Mouse (Mus musculus) lung, embryonic 15.5 days (tissue): ENCODE measurements at regions not wholly inside any gene's neighbourhood (a gene's known extent, or its start where the extent isn't known, plus 50 kb on each side); places are given as distances from the start of the nearest gene placed in this dataset.
A peak's percentile ranks its signal among the peaks of the same experiment; 100 is the strongest.
"Not testable (repeated sequence)": the region's sequence is repeated elsewhere in the genome, so short reads cannot be mapped to it uniquely, and the experiment has no call there.

ENCODE experiments used
- ATAC-seq: fragments of 200-750 bp; cut with Nextera tagmentation; 2 replicates; pipeline ENCODE4 v1.8.0; 2017; ENCODE audit warnings: moderate number of reproducible peaks, borderline replicate concordance; ENCODE audit not compliant: low FRiP score, low TSS enrichment; ENCODE audit errors: extremely low read depth
- H3K27ac ChIP-seq: fragments of 300-500 bp; sonication (generic); 2 replicates; pipeline ENCODE4 v1.5.1; 2015; ENCODE audit warnings: moderate library complexity, mild to moderate bottlenecking, inconsistent platforms
- H3K27me3 ChIP-seq: fragments of 300-500 bp; sonication (generic); 2 replicates; pipeline ENCODE4 v1.6.1; 2015; ENCODE audit warnings: inconsistent platforms
- H3K36me3 ChIP-seq: fragments of 300-500 bp; sonication (generic); 2 replicates; pipeline ENCODE4 v1.6.1; 2015; ENCODE audit warnings: inconsistent platforms
- H3K4me1 ChIP-seq: fragments of 300-500 bp; sonication (generic); 2 replicates; pipeline ENCODE4 v1.6.1; 2015; ENCODE audit warnings: inconsistent platforms
- H3K4me2 ChIP-seq: fragments of 300-500 bp; sonication (generic); 2 replicates; pipeline ENCODE4 v1.6.1; 2015; ENCODE audit warnings: inconsistent platforms, mild to moderate bottlenecking, moderate library complexity
- H3K4me3 ChIP-seq: fragments of 300-500 bp; sonication (generic); 2 replicates; pipeline ENCODE4 v1.5.1; 2015; ENCODE audit warnings: mild to moderate bottlenecking, inconsistent platforms
- H3K9ac ChIP-seq: fragments of 300-500 bp; sonication (generic); 2 replicates; pipeline ENCODE4 v1.6.1; 2015; ENCODE audit warnings: inconsistent platforms
- H3K9me3 ChIP-seq: fragments of 300-500 bp; sonication (generic); 2 replicates; pipeline ENCODE4 v1.6.1; 2016; ENCODE audit warnings: inconsistent platforms
- WGBS: fragments of 180-500 bp; shearing (Covaris S2); methylation state at CpG from one replicate; pipeline ENCODE4 v1.1.7; 2015; 5-methylcytosine and 5-hydroxymethylcytosine counted together

GRCm38 (mm10) chrX:75734628-75735302 is 140.2 kb downstream of the Pls3 start:
- not testable (repeated sequence) for H3K9me3 ChIP-seq, H3K27ac ChIP-seq, H3K4me3 ChIP-seq, H3K9ac ChIP-seq, H3K36me3 ChIP-seq, ATAC-seq, H3K4me1 ChIP-seq, H3K27me3 ChIP-seq, H3K4me2 ChIP-seq
- WGBS, result 68% methylated on average over 9 of the region's 13 CpGs

GRCm38 (mm10) chrX:75733651-75734050 is 141.3 kb downstream of the Pls3 start:
- not testable (repeated sequence) for H3K36me3 ChIP-seq, H3K9ac ChIP-seq, H3K9me3 ChIP-seq, H3K27me3 ChIP-seq, H3K4me1 ChIP-seq, H3K27ac ChIP-seq, H3K4me3 ChIP-seq, ATAC-seq, H3K4me2 ChIP-seq
- WGBS, result 64% methylated on average over 11 of the region's 11 CpGs

GRCm38 (mm10) chrX:75729791-75730190 is 145.2 kb downstream of the Pls3 start:
- WGBS, result 62% methylated on average over 12 of the region's 12 CpGs
- H3K9ac ChIP-seq, H3K36me3 ChIP-seq, ATAC-seq, H3K27me3 ChIP-seq, H3K4me1 ChIP-seq, H3K27ac ChIP-seq, H3K4me2 ChIP-seq, H3K9me3 ChIP-seq, H3K4me3 ChIP-seq: not testable (repeated sequence)

- ATAC-seq, result no peak
- no peak overlapping the region for H3K27ac ChIP-seq
- no peak overlapping the region for H3K4me2 ChIP-seq
- no peaks in the 10 kb centered on the region for H3K36me3 ChIP-seq
- H3K9me3 ChIP-seq, result no peaks in the 10 kb centered on the region
- 76% methylated on average over 3 of the region's 4 CpGs for WGBS
- H3K4me1 ChIP-seq, result no peaks in the 10 kb centered on the region
- no peak overlapping the region for H3K4me3 ChIP-seq
- no peak overlapping the region for H3K9ac ChIP-seq
- H3K27me3 ChIP-seq, result no peaks in the 10 kb centered on the region
Observed at GRCm38 (mm10) chrX:75728507-75728906, 146.5 kb downstream of the Pls3 start.

- H3K9ac ChIP-seq, H3K9me3 ChIP-seq, H3K4me3 ChIP-seq, H3K4me2 ChIP-seq, H3K4me1 ChIP-seq, H3K27me3 ChIP-seq, ATAC-seq, H3K27ac ChIP-seq, H3K36me3 ChIP-seq: not testable (repeated sequence)
- 58% methylated on average over 39 of the region's 39 CpGs for WGBS
Observed at GRCm38 (mm10) chrX:75723542-75723941, 145.5 kb upstream of the Rab39b start.

DNA sequence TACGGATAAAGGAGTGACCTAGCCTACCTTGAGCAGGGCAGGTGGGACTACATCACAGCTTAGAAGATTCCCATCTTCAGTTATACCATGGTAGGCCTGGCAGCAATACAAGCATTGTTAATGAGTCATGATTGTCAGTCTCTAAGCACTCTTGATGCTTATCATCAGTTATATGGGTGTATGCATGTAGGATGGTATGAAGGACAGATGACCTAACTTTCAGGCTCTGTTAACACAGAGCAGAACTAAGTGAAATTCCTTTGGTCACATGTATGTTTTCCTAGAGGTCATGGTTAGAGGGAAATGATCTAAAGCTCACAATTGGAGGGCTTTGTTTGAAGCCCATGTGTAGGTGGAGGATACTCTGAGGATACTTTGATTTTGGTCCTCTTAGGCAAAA is 121.9 kb upstream of the Rab39b start:
- Histone ChIP-seq H3K36me3 (no peaks in the 10 kb centered on the region), H3K4me2 (no peak overlapping the region), H3K9ac (no peak overlapping the region), H3K27ac (no peak overlapping the region), H3K27me3 (no peaks in the 10 kb centered on the region), H3K4me3 (no peak overlapping the region), H3K9me3 (no peaks in the 10 kb centered on the region), H3K4me1 (no peaks in the 10 kb centered on the region)
- whole genome bisulfite sequencing, result 23% methylated on average over 1 of the region's 1 CpGs
- ATAC-seq, result no peak

DNA sequence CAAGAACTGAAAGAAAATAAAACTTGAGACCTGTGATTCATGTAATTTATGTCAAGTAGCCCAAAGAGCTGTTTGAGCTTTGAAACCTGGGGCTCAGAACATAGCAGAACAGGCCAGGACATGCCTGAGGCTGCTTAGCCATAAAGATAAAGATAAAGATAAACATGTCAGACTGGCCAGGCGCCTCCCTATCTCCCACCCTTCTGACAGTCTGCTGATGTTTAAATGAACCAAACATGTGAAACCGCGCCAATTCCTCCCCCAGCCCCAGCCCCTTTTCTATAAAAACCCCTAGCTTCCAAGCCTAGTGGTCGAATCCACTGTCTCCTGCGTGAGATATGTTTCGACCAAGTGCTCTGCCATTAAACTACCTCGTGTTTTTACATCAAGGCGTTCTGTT is 97.2 kb upstream of the Rab39b start:
- H3K4me1 ChIP-seq, H3K36me3 ChIP-seq, H3K4me2 ChIP-seq, H3K4me3 ChIP-seq, H3K9me3 ChIP-seq, H3K27me3 ChIP-seq, ATAC-seq, H3K9ac ChIP-seq, H3K27ac ChIP-seq: not testable (repeated sequence)
- 82% methylated on average over 8 of the region's 8 CpGs for WGBS

DNA sequence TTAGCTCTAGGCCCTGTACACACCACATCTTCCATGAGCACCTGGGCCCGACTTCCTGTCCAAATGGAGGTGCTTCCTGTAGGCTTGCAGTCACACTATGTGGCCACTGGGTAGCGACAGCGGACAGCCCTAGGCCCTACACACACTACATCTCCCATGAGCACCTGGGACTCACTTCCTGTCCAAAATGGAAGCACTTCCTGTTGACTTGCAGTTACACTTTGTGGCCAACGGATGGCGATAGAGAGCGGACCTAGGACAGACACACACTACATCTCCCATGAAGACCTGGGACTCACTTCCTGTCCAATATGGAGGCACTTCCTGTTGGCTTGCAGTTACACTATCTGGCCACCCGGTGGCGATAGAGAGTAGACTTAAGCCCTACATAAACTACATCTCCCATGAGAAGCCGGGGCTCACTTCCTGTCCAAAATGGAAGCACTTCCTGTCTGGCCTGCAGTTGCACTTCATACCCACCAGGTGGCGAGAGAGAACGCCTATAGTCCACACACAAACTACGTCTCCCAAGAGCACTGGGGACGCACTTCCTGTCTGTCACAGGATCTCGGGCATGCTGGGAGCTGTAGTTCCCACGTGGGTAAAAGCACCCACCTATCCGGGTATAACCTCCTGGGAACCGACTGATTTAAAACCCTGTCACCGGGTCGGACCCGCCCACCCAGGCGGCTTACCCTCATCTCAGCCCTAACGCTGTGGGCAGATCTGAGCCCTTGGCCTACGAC is 96.1 kb upstream of the Rab39b start:
- H3K4me3 ChIP-seq, result peak overlapping the region; percentile 38
- H3K4me2 ChIP-seq, result peak overlapping the region; percentile 46
- peak; percentile 95 for ATAC-seq
- H3K9me3 ChIP-seq, result no peaks in the 10 kb centered on the region
- H3K36me3 ChIP-seq, result no peaks in the 10 kb centered on the region
- 5% methylated on average over 23 of the region's 23 CpGs for WGBS
- H3K27me3 ChIP-seq, result no peaks in the 10 kb centered on the region
- no peaks in the 10 kb centered on the region for H3K4me1 ChIP-seq
- no peak overlapping the region for H3K9ac ChIP-seq
- no peak overlapping the region; the same call in 1 of the 2 replicates for H3K27ac ChIP-seq

DNA sequence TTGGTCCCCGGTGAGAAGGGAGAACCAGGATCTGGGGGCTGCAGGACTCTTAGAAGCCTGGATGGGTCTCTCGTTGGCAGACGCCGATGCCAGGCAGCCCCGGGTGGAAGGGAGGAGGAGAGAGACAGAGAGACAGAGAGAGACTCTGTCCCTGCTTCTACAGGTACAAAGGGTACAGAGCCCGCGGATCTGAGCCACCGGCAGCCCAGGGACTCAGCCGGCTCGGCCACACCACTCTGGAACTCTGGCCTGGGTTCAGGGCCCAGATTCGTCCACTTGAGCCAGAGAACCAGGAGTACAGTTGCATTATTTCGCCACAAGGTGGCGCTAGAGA is 95.5 kb upstream of the Rab39b start:
- Histone ChIP-seq H3K36me3 (no peaks in the 10 kb centered on the region), H3K4me3 (peak overlapping the region; percentile 17; the same call in 1 of the 2 replicates), H3K9me3 (no peaks in the 10 kb centered on the region), H3K9ac (peak overlapping the region; percentile 31; the same call in 1 of the 2 replicates), H3K4me1 (no peaks in the 10 kb centered on the region), H3K4me2 (peak overlapping the region; percentile 40), H3K27ac (no peak overlapping the region; the same call in 1 of the 2 replicates), H3K27me3 (no peaks in the 10 kb centered on the region)
- no peak; the same call in 1 of the 2 replicates for ATAC-seq
- 42% methylated on average over 11 of the region's 13 CpGs for WGBS

GRCm38 (mm10) chrX:75672976-75673375 is 94.9 kb upstream of the Rab39b start:
- Histone ChIP-seq H3K4me3 (peak overlapping the region; percentile 17; the same call in 1 of the 2 replicates), H3K36me3 (no peaks in the 10 kb centered on the region), H3K4me1 (no peaks in the 10 kb centered on the region), H3K4me2 (peak overlapping the region; percentile 40), H3K9ac (no peak overlapping the region), H3K27me3 (no peaks in the 10 kb centered on the region), H3K27ac (no peak overlapping the region), H3K9me3 (no peaks in the 10 kb centered on the region)
- peak; percentile 5; the same call in 1 of the 2 replicates for ATAC-seq
- 82% methylated on average over 10 of the region's 13 CpGs for WGBS

DNA sequence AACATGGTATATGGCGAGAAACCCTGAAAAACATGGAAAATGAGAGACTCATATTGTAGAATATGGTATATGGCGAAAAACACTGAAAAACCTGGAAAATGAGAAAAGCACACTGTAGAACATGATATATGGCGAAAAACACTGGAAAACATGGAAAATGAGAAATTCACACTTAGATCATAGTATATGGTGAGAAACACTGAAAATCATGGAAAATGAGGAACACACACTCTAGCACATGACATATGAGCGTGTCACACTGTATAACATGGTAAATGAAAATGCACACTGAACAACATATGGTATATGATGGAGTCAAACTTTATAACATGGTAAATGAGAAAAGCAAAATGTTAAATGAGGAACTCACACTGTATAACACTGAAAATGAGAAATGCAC is 89.6 kb upstream of the Rab39b start:
- ATAC-seq, result no peak
- H3K27ac ChIP-seq, result no peak overlapping the region
- WGBS, result 92% methylated on average over 4 of the region's 4 CpGs

GRCm38 (mm10) chrX:75643402-75643801 is 65.4 kb upstream of the Rab39b start:
- Histone ChIP-seq H3K4me3 (no peak overlapping the region), H3K9ac (no peak overlapping the region), H3K4me2 (no peak overlapping the region), H3K36me3 (no peaks in the 10 kb centered on the region), H3K27me3 (no peaks in the 10 kb centered on the region), H3K9me3 (no peaks in the 10 kb centered on the region), H3K27ac (no peak overlapping the region), H3K4me1 (no peaks in the 10 kb centered on the region)
- 84% methylated on average over 7 of the region's 7 CpGs for WGBS
- no peak for ATAC-seq

More for the DNA sequence above, 89.6 kb upstream of the Rab39b start:
- H3K4me3 ChIP-seq, result no peak overlapping the region
- no peaks in the 10 kb centered on the region for H3K36me3 ChIP-seq
- no peak overlapping the region for H3K9ac ChIP-seq
- no peaks in the 10 kb centered on the region for H3K4me1 ChIP-seq
- H3K9me3 ChIP-seq, result no peaks in the 10 kb centered on the region
- no peaks in the 10 kb centered on the region for H3K27me3 ChIP-seq
- H3K4me2 ChIP-seq, result no peak overlapping the region
